Mouse (Mus musculus) left cerebral cortex, adult 11 months (tissue): ENCODE measurements around the gene Adam17.
A peak's percentile ranks its signal among the peaks of the same experiment; 100 is the strongest.

Experiments used
- DNase-seq: peaks from one replicate; pipeline ENCODE4 v3.0.0; 2022; ENCODE audit warnings: low spot score

The Adam17 gene

GRCm38 (mm10) chr12:21353681-21354080 is 19.8 kb downstream of the Adam17 start:
- DNase-seq, result no peak

- DNase-seq, result no peak
These were observed 23.1 kb downstream of the Adam17 start for GRCm38 (mm10) chr12:21350113-21350876.

GRCm38 (mm10) chr12:21346972-21347371 is 26.5 kb downstream of the Adam17 start:
- no peak for DNase-seq

GRCm38 (mm10) chr12:21340674-21341073 is 32.8 kb downstream of the Adam17 start:
- no peak for DNase-seq

GRCm38 (mm10) chr12:21337171-21337570 is 36.3 kb downstream of the Adam17 start:
- DNase-seq, result no peak

- DNase-seq, result no peak
These were observed 37.6 kb downstream of the Adam17 start for GRCm38 (mm10) chr12:21335869-21336268.

- no peak for DNase-seq
These were observed 39.7 kb downstream of the Adam17 start for GRCm38 (mm10) chr12:21333766-21334165.

- no peak for DNase-seq
These were observed 40.4 kb downstream of the Adam17 start for GRCm38 (mm10) chr12:21333021-21333420.

GRCm38 (mm10) chr12:21331711-21332110 is 41.7 kb downstream of the Adam17 start:
- no peak for DNase-seq

- no peak for DNase-seq
These were observed 42.4 kb downstream of the Adam17 start for GRCm38 (mm10) chr12:21330961-21331576.

- DNase-seq, result no peak
These were observed 43.6 kb downstream of the Adam17 start for GRCm38 (mm10) chr12:21329661-21330400.

GRCm38 (mm10) chr12:21326325-21326724 is 47.1 kb downstream of the Adam17 start:
- no peak for DNase-seq

GRCm38 (mm10) chr12:21325266-21325665 is 48.2 kb downstream of the Adam17 start:
- DNase-seq, result no peak

GRCm38 (mm10) chr12:21324101-21324500 is 49.3 kb downstream of the Adam17 start:
- no peak for DNase-seq

GRCm38 (mm10) chr12:21322856-21323255 is 50.6 kb downstream of the Adam17 start:
- DNase-seq, result no peak

- no peak for DNase-seq
These were observed 51.1 kb downstream of the Adam17 start for GRCm38 (mm10) chr12:21322296-21322695.

- DNase-seq, result no peak
These were observed 52.3 kb downstream of the Adam17 start for GRCm38 (mm10) chr12:21321170-21321569.

GRCm38 (mm10) chr12:21320317-21320716 is 53.1 kb downstream of the Adam17 start:
- DNase-seq, result no peak

GRCm38 (mm10) chr12:21318143-21318895 is 55.1 kb downstream of the Adam17 start:
- no peak for DNase-seq

- no peak for DNase-seq
These were observed 56.6 kb downstream of the Adam17 start for GRCm38 (mm10) chr12:21316869-21317265.

- DNase-seq, result peak; percentile 47
These were observed 57.2 kb downstream of the Adam17 start, which contains the start of gene Iah1 for GRCm38 (mm10) chr12:21315923-21316868. Iah1 (plus strand) TSS chr12:21316389.
